In genomic region chr6:31371140-31371539, GRCm38 (mm10) we compare ENCODE assay signal across 12 mouse cellular contexts. TPM values are rescaled to one million over a fixed set of nuclear protein-coding genes. Genes with fewer than 3 reads are reported as not detected.
A peak's percentile ranks its signal among the peaks of the same experiment; 100 is the strongest.
DNase-seq lines count a peak whose midpoint lies in the region; ATAC-seq and TF ChIP-seq lines count a peak whose summit lies in the region.
"Had no signal": no experiment of that assay in that cellular context is flagged by ENCODE, and none has a peak within 500 bp of the region (broad histone marks: within the 10 kb centered on the region; RNA-seq: fewer than 3 reads in every experiment).

No protein-coding gene starts in this region.

- no peaks in the 10 kb centered on the region for H3K9me3 ChIP-seq in hindbrain, postnatal 0 days (ENCODE audit: low read length)
- no peaks in the 10 kb centered on the region for H3K9me3 ChIP-seq in hindbrain, embryonic 11.5 days (ENCODE audit: control insufficient read depth, low read length)
- H3K9me3 ChIP-seq: embryonic facial prominence, embryonic 13.5 days; limb, embryonic 15.5 days; midbrain, embryonic 10.5 days had no signal

- H3K4me1 ChIP-seq in hindbrain, postnatal 0 days (ENCODE audit: insufficient read depth, low read length): peaks cover 4% of the 10 kb centered on the region
- 0 out of 2 replicates have a peak, but pooled peaks cover 3% of the 10 kb centered on the region for H3K4me1 ChIP-seq in hindbrain, embryonic 11.5 days (replicated peaks; ENCODE audit: control insufficient read depth, insufficient read depth, low read length)
- H3K4me1 ChIP-seq: limb, embryonic 15.5 days had no signal

- H3K9ac ChIP-seq in hindbrain, postnatal 0 days (replicated peaks; ENCODE audit: low read length): no peak overlapping the region
- H3K9ac ChIP-seq in hindbrain, embryonic 11.5 days (ENCODE audit: low read depth, low read length): no peak overlapping the region
- H3K9ac ChIP-seq: embryonic facial prominence, embryonic 13.5 days; limb, embryonic 15.5 days had no signal

- peak overlapping the region; percentile 11; the same call in 1 of the 2 replicates for H3K27ac ChIP-seq in hindbrain, postnatal 0 days
- no peak overlapping the region for H3K27ac ChIP-seq in hindbrain, embryonic 11.5 days (ENCODE audit: low read depth, low read length)
- H3K27ac ChIP-seq: embryonic facial prominence, embryonic 13.5 days; limb, embryonic 15.5 days had no signal

- H3K36me3 ChIP-seq in hindbrain, postnatal 0 days (ENCODE audit: insufficient read depth, low read length): no peaks in the 10 kb centered on the region
- H3K36me3 ChIP-seq in hindbrain, embryonic 11.5 days (ENCODE audit: control insufficient read depth, insufficient read depth, low read length): no peaks in the 10 kb centered on the region
- H3K36me3 ChIP-seq: embryonic facial prominence, embryonic 13.5 days; limb, embryonic 15.5 days; midbrain, embryonic 10.5 days had no signal

- DNase-seq in hindbrain, postnatal 0 days (ENCODE audit: low spot score): no peak
- DNase-seq in hindbrain, embryonic 11.5 days (ENCODE audit: low spot score): no peak
- DNase-seq in brain, adult 2 months (ENCODE audit: low read depth, low spot score): peak; percentile 47
- DNase-seq in heart, postnatal 25 days (ENCODE audit: low spot score): peak; percentile 42
- DNase-seq in lung, postnatal 25 days (ENCODE audit: low spot score): peak; percentile 67
- DNase-seq in cerebellum, adult 11-12 months: no peak
- DNase-seq in yolk sac, embryonic 10.5 days (ENCODE audit: low spot score): no peak
- DNase-seq: thymus, postnatal 4 days had no signal

- no peak for TF ChIP-seq CTCF in hindbrain, postnatal 0 days (IDR thresholded peaks at IDR 0.05; ENCODE audit: low read depth)

- intact Hi-C loops in heart, postnatal 25 days (cut with DNase I): loop anchor here (2.0 kb wide), 1 partner anchor 28 kb away; the partner anchor contains the start of gene Mkln1

- 86% methylated on average over 3 of the region's 3 CpGs for WGBS in hindbrain, postnatal 0 days
- WGBS in hindbrain, embryonic 11.5 days: 91% methylated on average over 3 of the region's 3 CpGs

- H3K4me2 ChIP-seq in hindbrain, postnatal 0 days (ENCODE audit: low read depth, low read length): no peak overlapping the region
- H3K4me2 ChIP-seq in hindbrain, embryonic 11.5 days (replicated peaks; ENCODE audit: low read depth, low read length): no peak overlapping the region
- H3K4me2 ChIP-seq: embryonic facial prominence, embryonic 13.5 days; limb, embryonic 15.5 days had no signal

- no peak overlapping the region for H3K4me3 ChIP-seq in hindbrain, postnatal 0 days (ENCODE audit: low read length)
- H3K4me3 ChIP-seq in hindbrain, embryonic 11.5 days (ENCODE audit: low read depth, low read length): no peak overlapping the region
- H3K4me3 ChIP-seq: embryonic facial prominence, embryonic 13.5 days; limb, embryonic 15.5 days; midbrain, embryonic 10.5 days had no signal

- ATAC-seq in hindbrain, postnatal 0 days: no peak
- no peak for ATAC-seq in hindbrain, embryonic 11.5 days (ENCODE audit: low FRiP score)
- ATAC-seq in cerebellum, adult (ENCODE audit: insufficient number of reproducible peaks, low FRiP score, low TSS enrichment): no peak

- H3K27me3 ChIP-seq in hindbrain, postnatal 0 days (ENCODE audit: insufficient read depth, low read length): no peaks in the 10 kb centered on the region
- H3K27me3 ChIP-seq in hindbrain, embryonic 11.5 days (ENCODE audit: control insufficient read depth, insufficient read depth, low read length): no peaks in the 10 kb centered on the region
- H3K27me3 ChIP-seq: embryonic facial prominence, embryonic 13.5 days; limb, embryonic 15.5 days had no signal

RNA-seq across cellular contexts. Expression of gene Mkln1, which starts 27.4 kb away (rescaled TPM):
- 48.7 and 53.4 TPM in 2 replicates for total RNA-seq in hindbrain, postnatal 0 days (2014; rRNA removed)
- polyA plus RNA-seq in hindbrain, postnatal 0 days (2015; fragmentation: Nextera tagmentation; extraction: Ambion mirVana): 88.3 and 89.6 TPM in 2 replicates
- 217 and 227 TPM in 2 replicates for polyA plus RNA-seq in hindbrain, embryonic 11.5 days (2014; fragmentation: Nextera tagmentation; extraction: Ambion mirVana)
- 100 to 1,000 TPM; 164 to 171 TPM for total RNA-seq in heart, postnatal 25 days (2021)

Comparison
In these comparisons a context has a peak if more than half of its experiments do, and no peak if none do; other contexts are left out.
1. DNase-seq: peak in brain, adult 2 months (single experiment), heart, postnatal 25 days (single experiment) and lung, postnatal 25 days (single experiment); none in hindbrain, postnatal 0 days (single experiment), hindbrain, embryonic 11.5 days (single experiment), cerebellum, adult 11-12 months (single experiment) and yolk sac, embryonic 10.5 days (single experiment).